Mouse (Mus musculus) adrenal gland (tissue): Measurements from ENCODE around the gene Gmpr.

Source experiments
- intact Hi-C: fragments of 180-260 bp; cut with DNase I; formaldehyde crosslinking; loops from one replicate; pipeline ENCODE4 v1.15.1; 2025

The Gmpr gene

GRCm38 (mm10) chr13:45538091-45538490, 30.8 kb downstream of the Gmpr start:
- intact Hi-C loops: loop anchor here (5.0 kb wide), 1 partner anchor 624 kb away; no protein-coding TSS in a partner anchor

- intact Hi-C loops: loop anchor here (5.0 kb wide), 1 partner anchor 624 kb away; no protein-coding TSS in a partner anchor
Observed at GRCm38 (mm10) chr13:45538532-45539204, 31.4 kb downstream of the Gmpr start.

DNA sequence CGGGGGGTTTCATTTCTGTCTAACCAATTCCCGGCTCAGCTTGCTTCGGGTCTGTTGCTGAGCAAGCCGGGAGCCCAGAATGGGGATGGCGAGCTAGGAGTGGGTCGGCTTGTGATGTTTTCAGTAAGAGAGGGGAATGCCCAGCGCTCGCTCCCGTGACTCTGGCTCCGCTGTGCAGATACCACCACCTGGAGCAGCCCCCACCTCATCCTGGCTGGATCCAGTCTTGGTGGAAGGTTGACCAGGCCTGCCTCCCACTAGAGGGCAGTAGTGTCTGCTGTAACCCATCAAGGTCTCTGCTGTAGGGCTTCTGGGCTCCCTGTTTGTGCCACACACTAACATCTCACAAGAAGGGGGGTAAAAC, 31.9 kb downstream of the Gmpr start:
- intact Hi-C loops: loop anchor here (5.0 kb wide), 1 partner anchor 623 kb away; no protein-coding TSS in a partner anchor

- intact Hi-C loops: no loop called here
Observed at GRCm38 (mm10) chr13:45545974-45546373, 38.7 kb downstream of the Gmpr start.

- intact Hi-C loops: no loop called here
Observed at GRCm38 (mm10) chr13:45546946-45547345, 39.7 kb downstream of the Gmpr start.

- intact Hi-C loops: no loop called here
Observed at GRCm38 (mm10) chr13:45547549-45547948, 40.3 kb downstream of the Gmpr start.

DNA sequence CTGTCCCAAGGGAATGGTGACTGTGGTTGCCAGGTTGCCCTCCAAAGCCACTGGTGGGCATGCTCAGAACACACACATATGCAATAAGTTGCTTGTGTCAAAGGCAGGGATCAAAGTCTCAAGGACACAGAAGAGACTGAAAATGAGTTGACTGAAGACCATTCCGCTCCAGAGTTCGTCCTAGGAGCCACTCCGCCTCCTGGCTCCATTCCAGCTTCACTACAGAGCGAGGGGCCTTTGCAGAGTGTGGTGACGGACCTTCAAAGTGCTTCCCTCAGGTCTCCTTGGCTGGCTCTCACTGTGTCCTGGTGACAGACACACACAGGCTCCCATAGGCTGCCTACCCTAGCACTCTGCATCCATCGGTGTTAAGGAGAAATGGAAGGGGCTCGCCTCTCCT, 46.4 kb downstream of the Gmpr start:
- intact Hi-C loops: no loop called here

GRCm38 (mm10) chr13:45558367-45558766, 51.1 kb downstream of the Gmpr start:
- intact Hi-C loops: no loop called here

DNA sequence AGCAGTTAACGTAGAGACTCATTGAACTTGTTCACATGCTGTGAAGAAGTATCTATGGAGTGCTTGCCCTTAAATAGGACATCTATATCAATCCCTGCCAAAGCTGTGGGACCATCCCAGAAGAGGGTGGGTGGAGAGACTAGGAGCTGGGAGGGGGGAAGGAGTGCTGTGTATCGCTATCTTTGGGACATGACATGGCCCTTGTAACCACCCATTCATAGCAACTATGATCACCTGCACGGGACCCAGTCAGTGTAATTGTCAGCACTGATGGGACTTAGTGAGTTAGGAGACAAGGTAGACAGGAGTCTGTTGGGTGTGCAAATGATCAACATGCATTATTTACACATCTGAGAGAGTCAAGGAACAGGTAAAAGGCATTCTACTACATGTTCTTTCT, 52.0 kb downstream of the Gmpr start:
- intact Hi-C loops: no loop called here

GRCm38 (mm10) chr13:45560543-45560942, 53.3 kb downstream of the Gmpr start:
- intact Hi-C loops: no loop called here

DNA sequence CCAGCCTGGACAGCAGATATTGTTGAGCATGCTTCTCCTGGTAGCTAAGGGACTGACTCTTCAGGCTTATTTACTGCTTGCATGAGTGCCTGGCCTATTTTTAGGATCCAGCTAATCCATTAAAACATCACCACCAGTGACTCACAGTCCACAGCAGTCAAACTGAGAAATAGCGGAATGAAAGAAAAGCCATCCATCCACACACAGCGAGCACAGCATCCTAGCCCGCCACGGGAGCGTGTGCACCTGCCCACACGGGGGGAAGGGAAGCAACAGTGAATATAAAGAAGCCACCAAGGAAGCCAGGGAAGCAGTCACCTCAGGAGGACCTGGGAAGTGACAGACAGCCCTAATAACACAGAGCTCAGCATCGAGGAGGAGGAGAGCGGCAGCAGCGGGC, 54.8 kb downstream of the Gmpr start:
- intact Hi-C loops: no loop called here

- intact Hi-C loops: no loop called here
Observed at GRCm38 (mm10) chr13:45564946-45565345, 57.7 kb downstream of the Gmpr start.

DNA sequence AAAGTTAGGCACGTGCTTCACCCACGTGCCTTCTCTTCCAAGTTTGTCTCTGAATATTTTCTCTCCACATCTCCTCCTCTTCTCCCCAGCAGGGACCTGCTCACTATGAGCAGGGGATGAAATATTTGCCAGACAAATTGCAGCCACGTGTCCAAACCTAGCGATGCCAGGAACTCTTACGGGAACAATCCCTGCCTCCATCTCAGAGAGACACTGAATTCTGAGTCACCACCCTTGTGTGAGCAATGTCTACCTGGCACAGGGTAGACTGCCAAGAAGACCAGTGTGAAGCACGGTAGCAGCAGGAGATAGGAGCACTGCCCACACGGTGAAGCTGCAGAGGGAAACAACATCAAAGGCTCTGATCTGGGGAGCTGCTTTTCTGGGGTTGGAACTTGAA, 62.7 kb downstream of the Gmpr start:
- intact Hi-C loops: loop anchor here (2.0 to 10.0 kb wide), 3 partner anchors 29 to 405 kb away; no protein-coding TSS in a partner anchor

- intact Hi-C loops: loop anchor here (2.0 to 10.0 kb wide), 3 partner anchors 31 to 403 kb away; no protein-coding TSS in a partner anchor
Observed at GRCm38 (mm10) chr13:45571795-45572262, 64.6 kb downstream of the Gmpr start.

- intact Hi-C loops: loop anchor here (5.0 to 10.0 kb wide), 2 partner anchors 65 to 402 kb away; no protein-coding TSS in a partner anchor
Observed at GRCm38 (mm10) chr13:45572768-45573167, 65.5 kb downstream of the Gmpr start.

GRCm38 (mm10) chr13:45576185-45576584, 68.9 kb downstream of the Gmpr start:
- intact Hi-C loops: loop anchor here (10.0 kb wide), 1 partner anchor 399 kb away; no protein-coding TSS in a partner anchor

DNA sequence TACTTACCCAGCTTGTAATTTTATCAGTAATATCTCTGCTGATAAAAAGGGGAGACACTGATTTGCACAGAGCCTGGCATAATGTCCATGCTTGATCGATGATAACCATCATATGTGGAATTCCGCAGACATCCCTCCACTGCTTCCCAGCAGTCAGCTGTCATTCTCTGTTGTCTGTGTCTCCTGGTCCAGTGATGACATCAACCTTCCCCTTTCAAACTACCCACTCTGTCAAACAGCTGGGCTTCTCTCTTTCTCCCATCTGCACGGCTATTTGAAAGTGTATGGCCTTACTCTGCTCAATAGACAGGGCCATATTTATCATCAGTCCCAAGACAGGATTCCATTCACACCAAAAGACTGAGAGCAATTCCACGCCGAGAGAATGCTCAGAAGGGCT, 70.1 kb downstream of the Gmpr start:
- intact Hi-C loops: loop anchor here (10.0 kb wide), 1 partner anchor 397 kb away; no protein-coding TSS in a partner anchor

- intact Hi-C loops: loop anchor here (10.0 kb wide), 1 partner anchor 397 kb away; no protein-coding TSS in a partner anchor
Observed at GRCm38 (mm10) chr13:45577784-45578183, 70.5 kb downstream of the Gmpr start.

DNA sequence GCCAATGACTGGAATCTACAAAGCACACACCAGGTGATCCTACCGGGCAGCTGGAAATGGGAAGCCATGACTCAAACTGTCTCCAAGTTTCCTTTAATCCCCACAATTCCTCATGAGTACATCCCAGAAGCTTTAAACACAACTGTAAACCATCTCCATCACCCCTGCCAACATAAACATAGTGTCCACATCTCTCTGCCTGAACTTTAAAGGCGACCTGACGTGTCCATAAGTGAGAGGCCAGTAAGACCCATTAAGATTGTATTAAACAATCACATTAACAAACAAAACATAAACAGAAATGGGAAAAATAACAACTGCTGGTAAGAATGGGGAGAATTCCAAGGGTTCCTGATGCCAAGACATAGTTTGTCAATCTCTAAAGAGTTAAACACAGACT, 72.5 kb downstream of the Gmpr start:
- intact Hi-C loops: loop anchor here (10.0 kb wide), 1 partner anchor 395 kb away; no protein-coding TSS in a partner anchor

DNA sequence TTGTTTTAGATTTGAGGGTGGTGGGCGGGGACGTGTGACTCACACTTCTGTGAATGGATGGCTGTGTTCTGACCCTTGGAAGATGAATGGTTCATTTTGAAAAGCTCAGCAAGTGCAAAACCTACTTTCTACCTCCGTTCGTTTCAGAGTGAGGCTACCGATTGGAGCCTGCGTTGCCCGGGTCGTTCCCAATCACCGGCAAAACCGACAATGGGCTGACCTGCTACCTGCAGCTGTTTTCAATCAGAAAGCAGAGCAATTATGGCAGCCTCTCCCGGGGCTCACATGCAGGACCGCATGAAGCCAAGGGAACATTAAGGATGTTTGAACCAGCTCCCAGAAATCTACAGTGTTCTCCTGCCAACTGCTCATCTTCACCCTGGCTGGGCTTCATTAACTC, 75.0 kb downstream of the Gmpr start:
- intact Hi-C loops: no loop called here

DNA sequence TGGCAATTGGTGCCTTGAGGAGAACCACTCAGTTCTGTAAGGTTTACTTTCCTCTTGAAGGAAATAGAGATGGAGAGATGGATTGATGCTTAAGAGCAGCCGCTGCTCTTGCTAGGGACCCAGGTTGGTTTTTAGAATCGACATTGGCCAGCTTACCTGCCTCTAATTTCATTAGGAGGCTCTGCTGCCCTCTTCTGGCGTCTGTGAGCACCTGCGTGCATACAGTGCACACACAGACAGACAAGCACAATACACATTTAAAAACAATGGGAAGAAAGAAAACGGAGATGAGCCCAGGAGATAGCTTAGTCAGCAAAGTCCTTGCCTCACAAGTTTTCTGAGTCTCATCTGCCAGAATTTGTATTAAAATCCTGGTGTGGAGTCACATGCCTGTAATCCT, 75.8 kb downstream of the Gmpr start:
- intact Hi-C loops: no loop called here

GRCm38 (mm10) chr13:45590898-45591297, 83.7 kb downstream of the Gmpr start:
- intact Hi-C loops: no loop called here

- intact Hi-C loops: no loop called here
Observed at GRCm38 (mm10) chr13:45593914-45594313, 86.7 kb downstream of the Gmpr start.
